Mouse (Mus musculus) E14TG2a.4 (cell line): ENCODE measurements around the gene Ctcfl.

Experiments
- CTCF ChIP-seq: conservative IDR thresholded peaks from 2 replicates; pipeline ENCODE4 v1.5.1; 2014; ENCODE audit warnings: low read length
- NANOG ChIP-seq: IDR thresholded peaks from 2 replicates; pipeline ENCODE4 v1.6.1; 2014; ENCODE audit warnings: borderline replicate concordance, low read length, mixed read lengths
- POU5F1 ChIP-seq: IDR thresholded peaks from 2 replicates; pipeline ENCODE4 v1.6.1; 2014; ENCODE audit warnings: low read length, borderline replicate concordance

DNA sequence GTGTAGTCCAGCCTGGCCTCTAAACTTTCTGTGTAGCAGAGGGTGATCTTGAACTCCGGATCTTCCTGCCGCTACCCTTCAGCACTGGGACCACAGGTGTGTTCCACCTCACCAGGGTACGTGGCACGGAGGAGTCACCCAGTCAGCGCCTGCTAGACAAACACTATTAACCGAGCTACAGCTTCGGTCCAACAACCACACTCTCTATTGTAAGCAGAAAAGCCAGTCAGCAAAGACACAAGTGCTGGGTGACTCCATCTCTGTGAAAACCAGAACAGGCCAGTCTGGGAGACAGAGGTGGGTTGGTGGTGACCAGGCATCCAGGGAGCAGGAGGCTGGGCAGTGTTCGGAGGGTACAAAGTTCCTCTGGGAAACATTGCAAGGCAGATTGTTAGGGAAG is 44.1 kb upstream of the Ctcfl start:
- no peak for TF ChIP-seq CTCF
- no peak for TF ChIP-seq POU5F1
- TF ChIP-seq NANOG: no peak
